Mouse (Mus musculus) ovary, postnatal 10 days (tissue): ENCODE results near the gene Ugt1a6a.

Experiments used
- DNase-seq: peaks from one replicate; pipeline ENCODE4 v3.0.0; 2022; ENCODE audit warnings: low spot score

Ugt1a6a gene

DNA sequence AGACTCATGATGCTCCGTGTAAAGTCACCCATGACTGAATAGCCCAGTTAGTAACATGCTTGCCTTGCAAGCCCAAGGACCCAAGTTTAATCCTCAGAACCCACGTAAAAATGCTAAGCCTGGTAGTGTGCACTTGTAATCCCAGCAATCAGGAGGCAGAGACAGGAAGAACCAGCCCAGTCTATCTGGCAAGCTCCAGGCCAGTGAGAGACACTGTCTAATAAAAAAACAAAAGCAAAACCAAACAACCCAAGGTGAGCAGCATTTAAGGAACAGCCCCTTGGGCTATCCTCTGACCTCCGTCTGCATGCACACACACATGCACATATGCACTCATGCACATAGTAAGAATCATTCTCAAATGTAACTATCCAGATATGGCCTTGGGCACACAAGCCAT is 95.0 kb downstream of the Ugt1a6a start:
- no peak for DNase-seq

GRCm38 (mm10) chr1:88229986-88230385 is 95.4 kb downstream of the Ugt1a6a start:
- no peak for DNase-seq

GRCm38 (mm10) chr1:88230421-88230820 is 95.8 kb downstream of the Ugt1a6a start:
- no peak for DNase-seq

GRCm38 (mm10) chr1:88230981-88231802 is 96.6 kb downstream of the Ugt1a6a start:
- DNase-seq: no peak

DNA sequence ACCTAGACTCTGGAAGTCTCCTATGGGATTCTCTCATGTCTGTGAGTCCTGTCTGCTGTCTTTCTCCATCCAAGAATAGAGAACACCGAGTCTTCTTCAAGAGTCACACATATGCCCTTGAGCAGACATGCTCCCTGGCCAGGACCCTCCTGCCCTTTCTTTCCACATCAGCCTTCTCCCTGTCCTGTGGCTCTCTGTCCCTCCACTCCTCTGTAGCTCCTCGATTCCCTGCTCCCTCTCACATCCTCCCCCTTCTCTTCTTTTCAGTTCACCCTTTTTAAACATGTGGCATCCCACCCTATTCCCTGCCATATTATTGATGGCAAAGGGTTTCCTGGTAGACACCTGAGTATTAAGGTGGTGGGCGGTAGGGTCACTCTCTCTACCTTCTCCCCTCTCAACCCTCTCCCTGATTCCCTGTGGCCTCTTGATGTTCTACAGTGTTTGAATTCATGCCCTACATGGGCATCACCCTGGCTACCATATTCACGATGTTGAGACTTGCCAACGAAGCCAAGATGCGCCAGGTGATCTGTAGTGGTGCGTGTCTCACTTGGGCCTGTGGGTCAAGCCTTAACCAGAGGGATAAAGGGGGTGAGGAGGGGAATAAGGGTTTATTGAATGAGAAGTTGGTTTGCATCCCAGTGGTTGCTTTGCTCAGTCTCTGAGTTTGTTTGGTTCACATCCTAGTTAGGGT is 97.3 kb downstream of the Ugt1a6a start:
- DNase-seq: no peak

- no peak for DNase-seq
Observed at GRCm38 (mm10) chr1:88232664-88233380, 98.2 kb downstream of the Ugt1a6a start.

DNA sequence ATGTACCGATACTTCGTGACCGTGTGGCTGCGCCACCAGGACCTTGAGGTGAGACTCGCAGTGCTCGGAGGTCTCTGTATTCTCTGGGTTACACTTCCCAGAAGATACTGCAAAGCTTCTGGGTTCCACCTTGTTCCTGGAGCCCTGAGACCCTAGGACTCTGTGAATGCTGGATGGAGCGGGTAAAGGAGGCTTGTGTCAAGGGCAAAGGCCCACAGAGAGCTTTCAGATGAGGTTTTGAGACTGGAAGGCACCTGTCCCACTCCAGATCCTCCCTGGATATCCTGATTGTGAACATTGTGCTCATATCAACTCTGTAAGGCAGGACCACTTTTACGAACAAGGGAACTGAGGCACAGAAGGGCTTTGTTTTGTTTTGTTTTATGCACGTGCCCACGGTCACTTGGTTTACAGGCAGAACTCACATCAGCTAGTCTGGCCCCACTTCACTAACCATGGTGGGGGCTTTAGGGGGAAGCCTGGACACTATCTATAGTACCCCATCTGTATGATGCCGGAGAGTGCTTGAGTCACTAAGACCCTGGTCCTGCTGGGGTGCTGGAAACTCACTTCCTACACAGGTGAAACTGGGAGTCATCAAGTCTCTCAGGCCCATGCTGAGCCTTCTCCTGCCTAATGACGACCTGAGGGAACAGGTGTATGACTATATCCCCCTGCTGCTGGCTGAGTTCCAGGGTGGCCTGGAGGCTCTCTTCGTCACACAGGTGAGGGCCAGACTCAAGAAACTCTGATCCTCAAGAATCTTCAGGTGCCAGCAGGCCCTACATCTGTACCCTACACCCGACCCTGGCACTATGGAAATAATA is 99.0 kb downstream of the Ugt1a6a start:
- no peak for DNase-seq

GRCm38 (mm10) chr1:88234248-88234610 is 99.6 kb downstream of the Ugt1a6a start:
- DNase-seq: no peak

GRCm38 (mm10) chr1:88234646-88235045 is 100.0 kb downstream of the Ugt1a6a start:
- DNase-seq: no peak

DNA sequence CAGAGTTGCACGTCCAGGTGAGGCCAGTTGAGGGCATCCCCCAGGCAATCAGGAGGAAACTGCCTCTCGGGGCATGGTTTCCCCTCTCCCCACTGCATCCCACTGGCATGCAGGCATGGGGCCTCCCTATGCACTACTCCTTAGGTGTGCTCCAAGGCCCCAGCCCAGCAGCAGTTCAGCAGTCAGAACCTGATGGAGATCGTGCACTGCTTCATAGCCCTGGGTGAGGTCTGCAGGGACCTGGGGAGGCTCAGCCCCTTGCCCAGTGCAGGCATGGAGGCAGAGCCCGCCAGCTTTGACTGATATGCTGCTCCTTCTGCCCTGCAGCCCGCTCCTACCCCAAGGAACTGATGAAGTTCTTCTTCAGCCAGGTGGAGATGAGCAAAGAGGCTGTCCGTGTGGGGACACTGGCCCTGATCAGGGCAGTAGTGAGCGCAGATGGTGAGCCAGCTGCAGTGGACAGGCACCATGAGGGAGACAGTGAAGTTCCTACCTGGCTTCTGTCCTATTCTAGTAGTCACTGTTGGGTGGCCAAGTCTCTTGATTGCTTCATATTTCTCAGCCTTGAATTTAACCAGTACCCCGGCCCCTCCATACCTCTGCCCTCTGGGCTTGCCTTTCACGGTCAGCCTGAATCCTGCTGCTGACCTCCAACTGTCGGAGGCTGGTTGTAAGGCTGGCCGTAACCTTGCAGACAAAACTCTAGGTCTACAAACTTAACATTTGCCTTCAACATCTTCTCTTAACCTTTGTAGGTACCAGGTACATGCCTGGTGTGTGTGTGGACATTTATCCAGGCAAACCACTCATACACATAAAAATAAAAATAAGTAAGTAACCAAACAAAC is 100.7 kb downstream of the Ugt1a6a start:
- no peak for DNase-seq

GRCm38 (mm10) chr1:88235894-88236415 is 101.3 kb downstream of the Ugt1a6a start:
- DNase-seq: no peak

GRCm38 (mm10) chr1:88237311-88237710 is 102.7 kb downstream of the Ugt1a6a start:
- no peak for DNase-seq

- no peak for DNase-seq
Observed at GRCm38 (mm10) chr1:88238771-88239170, 104.2 kb downstream of the Ugt1a6a start.

DNA sequence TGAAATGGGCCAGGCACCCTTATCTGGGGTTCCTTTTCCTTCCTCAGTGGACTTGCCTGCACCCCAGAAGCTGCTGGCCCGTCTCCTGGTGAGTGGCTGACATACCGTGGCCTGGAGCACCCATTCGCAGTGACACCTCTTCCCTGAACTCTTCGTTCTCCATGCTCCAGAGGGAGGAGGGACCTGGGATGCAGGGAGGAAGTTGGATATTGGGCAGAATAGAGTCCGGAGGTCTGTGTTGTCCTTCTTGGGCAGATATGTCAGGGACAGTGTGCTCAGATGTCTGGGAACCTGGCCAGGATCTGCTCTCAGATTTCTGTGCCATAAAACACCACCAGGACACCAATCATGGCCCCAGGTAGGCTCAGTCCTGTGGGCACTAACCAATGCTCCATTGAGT is 105.5 kb downstream of the Ugt1a6a start:
- DNase-seq: no peak

DNA sequence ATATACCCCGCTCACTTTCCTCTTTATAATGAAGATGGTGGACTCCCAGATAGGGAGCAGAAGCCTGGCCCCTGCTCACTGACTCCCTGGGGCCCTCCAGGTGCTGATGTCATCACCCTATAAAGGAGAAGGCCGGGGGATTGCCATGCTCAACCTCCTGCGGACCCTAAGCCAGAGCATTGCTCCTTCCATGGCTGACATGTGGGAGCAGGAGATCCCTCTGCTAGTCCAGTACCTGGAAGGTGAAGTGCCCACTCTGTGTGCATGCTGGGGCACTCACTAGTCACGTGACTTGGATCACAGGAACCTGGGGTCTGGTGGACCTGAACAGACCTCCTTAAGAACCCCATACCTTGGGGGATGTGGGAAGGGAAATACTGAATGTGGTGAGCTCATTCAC is 106.0 kb downstream of the Ugt1a6a start:
- no peak for DNase-seq

GRCm38 (mm10) chr1:88243861-88244260 is 109.3 kb downstream of the Ugt1a6a start:
- DNase-seq: no peak

DNA sequence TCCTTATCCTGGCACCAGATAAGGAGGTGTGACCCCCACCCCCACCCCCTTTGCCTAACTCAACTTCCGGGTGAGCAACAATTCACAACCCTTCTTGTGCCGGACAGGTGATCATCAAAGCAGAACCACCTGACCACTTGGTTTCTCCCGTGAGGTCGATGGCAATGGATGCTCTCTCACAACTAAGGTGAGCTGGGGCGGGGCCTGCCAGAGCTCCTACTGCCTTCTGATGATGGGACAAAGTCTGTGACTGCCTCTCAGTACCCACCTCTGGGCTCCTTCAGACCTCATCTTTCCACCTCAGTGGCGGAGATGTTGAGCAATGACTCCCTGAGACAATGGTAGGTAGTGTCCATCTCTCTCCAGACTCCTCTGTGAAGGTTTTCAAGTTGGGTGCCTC is 111.3 kb downstream of the Ugt1a6a start:
- no peak for DNase-seq

DNA sequence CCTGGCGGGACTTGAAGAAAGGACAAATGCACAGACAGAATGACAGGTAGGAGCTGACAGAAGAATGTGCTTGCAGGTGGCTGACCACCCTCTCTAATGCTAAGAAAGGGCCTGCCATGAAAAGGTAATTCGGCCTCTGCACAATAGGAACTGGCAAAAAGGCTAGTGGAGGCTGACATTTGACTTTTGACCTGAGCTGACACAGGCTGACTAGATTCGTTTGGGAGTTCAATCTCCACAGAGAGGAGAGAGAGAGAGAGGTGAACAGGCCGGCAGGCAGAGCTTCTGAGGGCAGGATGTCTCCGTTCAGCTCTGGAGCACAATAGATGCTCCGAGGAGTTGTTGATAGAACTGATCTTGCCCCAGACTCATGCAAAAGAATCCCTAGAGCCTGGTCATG is 111.8 kb downstream of the Ugt1a6a start:
- DNase-seq: no peak

GRCm38 (mm10) chr1:88247660-88248059 is 113.1 kb downstream of the Ugt1a6a start:
- DNase-seq: no peak

- DNase-seq: no peak
Observed at GRCm38 (mm10) chr1:88248658-88249057, 114.0 kb downstream of the Ugt1a6a start.

GRCm38 (mm10) chr1:88249596-88249995 is 115.0 kb downstream of the Ugt1a6a start:
- no peak for DNase-seq
